Mouse (Mus musculus) liver, embryonic 14.5 days (tissue): ENCODE results near the gene Mgea5.

Experiments
- CTCF ChIP-seq: IDR thresholded peaks from 2 replicates; pipeline ENCODE4 v1.5.1; 2016; ENCODE audit warnings: antibody characterized with exemption, low read depth, control low read depth
- EP300 ChIP-seq: IDR thresholded peaks from 2 replicates; pipeline ENCODE4 v1.6.1; 2016; ENCODE audit warnings: antibody characterized with exemption, low read depth

DNA sequence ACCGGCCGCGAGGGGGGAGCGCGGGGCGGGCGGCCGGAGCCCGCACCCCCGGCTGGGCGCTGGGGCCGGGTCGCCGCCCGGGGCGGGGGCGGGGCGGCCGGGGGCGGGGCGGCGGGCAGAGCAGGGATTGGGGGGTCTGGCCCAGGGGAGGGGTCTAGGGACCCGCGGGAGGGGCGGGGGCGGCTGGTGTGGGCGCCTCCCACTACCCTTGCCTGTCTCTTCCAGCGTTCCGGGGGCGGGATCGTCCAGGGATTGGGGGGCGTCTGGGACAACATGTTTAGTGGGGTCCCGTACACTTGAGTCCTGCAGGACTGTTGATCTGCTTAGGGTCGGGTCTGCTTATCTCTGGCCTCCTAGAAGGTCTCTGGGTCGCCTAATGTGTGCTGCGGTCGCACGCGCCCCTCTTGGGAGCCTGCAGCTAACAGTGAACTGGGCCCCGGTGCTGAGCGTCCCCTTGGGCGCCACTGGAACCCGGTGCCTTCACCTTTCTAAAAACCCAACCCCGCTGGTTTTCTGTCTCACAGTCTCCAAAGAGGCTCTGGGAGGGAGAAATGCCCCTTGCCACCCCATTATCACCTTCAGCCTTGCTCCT lies 40.6 kb downstream of the Mgea5 start:
- no peak for TF ChIP-seq CTCF
- TF ChIP-seq EP300 = no peak
